Mouse (Mus musculus) bone marrow, adult 2 months (tissue): Measurements from ENCODE around the gene Foxn3.

Experiments used
- CTCF ChIP-seq: fragments of 200-500 bp; IDR thresholded peaks from 2 replicates; pipeline ENCODE4 v1.5.1; 2011; ENCODE audit warnings: low read length, control low read depth; ENCODE audit not compliant: control insufficient read depth, insufficient read depth
- POLR2A ChIP-seq: fragments of 200-500 bp; IDR thresholded peaks from 2 replicates; pipeline ENCODE4 v1.6.1; 2011; ENCODE audit warnings: low read depth, mild to moderate bottlenecking, control low read depth, low read length, borderline replicate concordance; ENCODE audit not compliant: control insufficient read depth

- no peak for TF ChIP-seq CTCF
- no peak for TF ChIP-seq POLR2A
Observed at GRCm38 (mm10) chr12:99183261-99183792, 380.1 kb downstream of the Foxn3 start.
